Mouse (Mus musculus): ENCODE measurements around the gene Scfd2. TPM values are rescaled to one million over a fixed set of nuclear protein-coding genes. Genes with fewer than 3 reads are reported as not detected.

The Scfd2 gene
- polyA plus RNA-seq, 1 experiment: 22.7 TPM

GRCm38 (mm10) chr5:74249794-74250193, 281.8 kb downstream of the Scfd2 start:
- Histone ChIP-seq H3K4me3 (ENCODE audit: insufficient read depth, low read length) (no peak overlapping the region), H3K27ac (ENCODE audit: insufficient read depth, low read length) (no peak overlapping the region), H3K4me1 (ENCODE audit: control insufficient read depth, insufficient read depth, low read length) (peaks cover 15% of the 10 kb centered on the region)
- TF ChIP-seq CTCF (IDR thresholded peaks at IDR 0.05; ENCODE audit: extremely low read depth, insufficient read depth, low read length): no peak
- TF ChIP-seq POLR2A (IDR thresholded peaks at IDR 0.05; ENCODE audit: extremely low read depth, insufficient read depth, low read length): no peak

- no peak overlapping the region for H3K27ac ChIP-seq (ENCODE audit: insufficient read depth, low read length)
- peaks cover 6% of the 10 kb centered on the region; the same call in 1 of the 2 replicates for H3K4me1 ChIP-seq (ENCODE audit: control insufficient read depth, insufficient read depth, low read length)
- TF ChIP-seq CTCF (IDR thresholded peaks at IDR 0.05; ENCODE audit: extremely low read depth, insufficient read depth, low read length): no peak
- TF ChIP-seq POLR2A (IDR thresholded peaks at IDR 0.05; ENCODE audit: extremely low read depth, insufficient read depth, low read length): no peak
- no peak overlapping the region for H3K4me3 ChIP-seq (ENCODE audit: insufficient read depth, low read length)
Measured at GRCm38 (mm10) chr5:74246971-74247370, 284.6 kb downstream of the Scfd2 start.

DNA sequence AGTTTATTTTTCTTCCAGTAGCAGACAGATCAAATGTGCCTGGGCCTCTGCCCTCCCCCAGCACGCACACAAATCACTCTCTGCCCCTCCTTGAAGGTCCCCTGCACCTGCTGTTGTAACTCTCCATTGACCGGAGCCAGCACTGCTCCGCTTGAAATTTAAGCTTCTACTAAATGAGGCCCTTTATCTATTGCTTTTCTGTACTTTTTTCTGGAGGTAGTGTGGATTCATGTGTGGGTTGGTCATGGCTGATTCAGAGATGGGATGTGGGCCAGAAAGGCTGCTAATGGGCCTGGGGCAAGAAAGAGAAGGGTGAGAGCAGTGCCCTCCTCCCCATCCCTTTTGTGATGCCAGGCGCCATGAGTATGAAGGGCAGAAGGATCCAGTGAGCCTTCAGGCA, 285.1 kb downstream of the Scfd2 start:
- Histone ChIP-seq H3K4me3 (ENCODE audit: insufficient read depth, low read length) (no peak overlapping the region), H3K4me1 (ENCODE audit: control insufficient read depth, insufficient read depth, low read length) (peaks cover 6% of the 10 kb centered on the region; the same call in 1 of the 2 replicates), H3K27ac (ENCODE audit: insufficient read depth, low read length) (no peak overlapping the region)
- TF ChIP-seq CTCF (IDR thresholded peaks at IDR 0.05; ENCODE audit: extremely low read depth, insufficient read depth, low read length) (no peak), POLR2A (IDR thresholded peaks at IDR 0.05; ENCODE audit: extremely low read depth, insufficient read depth, low read length) (no peak)

DNA sequence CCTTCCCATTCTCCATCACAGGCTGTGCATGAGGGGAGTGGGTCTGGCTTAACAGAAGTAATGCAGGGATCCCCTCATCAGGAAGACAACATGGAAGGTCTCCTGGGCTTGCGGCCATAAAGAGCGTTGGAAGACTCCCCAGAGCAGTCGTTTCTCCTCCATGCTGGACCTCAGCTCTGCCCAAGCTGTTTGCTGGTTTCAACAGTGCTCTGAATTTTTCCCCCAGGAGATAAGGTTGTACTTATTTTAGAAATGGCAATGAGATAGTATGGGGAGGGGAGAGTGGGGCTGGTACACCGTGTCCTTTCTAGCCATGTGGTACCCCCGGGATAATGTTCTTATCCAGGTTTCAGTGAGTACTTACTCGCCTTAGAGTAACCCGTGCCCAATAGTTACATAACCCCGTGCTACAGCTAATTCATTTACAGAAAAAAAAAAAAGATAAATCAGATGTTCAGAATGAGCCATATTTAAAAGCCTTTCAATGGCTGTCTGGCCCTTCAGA, 285.9 kb downstream of the Scfd2 start:
- Histone ChIP-seq H3K4me1 (ENCODE audit: control insufficient read depth, insufficient read depth, low read length) (0 out of 2 replicates have a peak, but pooled peaks cover 5% of the 10 kb centered on the region), H3K4me3 (ENCODE audit: insufficient read depth, low read length) (no peak overlapping the region), H3K27ac (ENCODE audit: insufficient read depth, low read length) (no peak overlapping the region)
- TF ChIP-seq POLR2A (IDR thresholded peaks at IDR 0.05; ENCODE audit: extremely low read depth, insufficient read depth, low read length): no peak
- TF ChIP-seq CTCF (IDR thresholded peaks at IDR 0.05; ENCODE audit: extremely low read depth, insufficient read depth, low read length): no peak

- Histone ChIP-seq H3K4me3 (ENCODE audit: insufficient read depth, low read length) (no peak overlapping the region), H3K4me1 (ENCODE audit: control insufficient read depth, insufficient read depth, low read length) (0 out of 2 replicates have a peak, but pooled peaks cover 5% of the 10 kb centered on the region), H3K27ac (ENCODE audit: insufficient read depth, low read length) (no peak overlapping the region)
- TF ChIP-seq CTCF (IDR thresholded peaks at IDR 0.05; ENCODE audit: extremely low read depth, insufficient read depth, low read length) (no peak), POLR2A (IDR thresholded peaks at IDR 0.05; ENCODE audit: extremely low read depth, insufficient read depth, low read length) (no peak)
Measured at GRCm38 (mm10) chr5:74244406-74245019, 287.0 kb downstream of the Scfd2 start.

- H3K4me3 ChIP-seq (ENCODE audit: insufficient read depth, low read length): no peak overlapping the region
- 0 out of 2 replicates have a peak, but pooled peaks cover 5% of the 10 kb centered on the region for H3K4me1 ChIP-seq (ENCODE audit: control insufficient read depth, insufficient read depth, low read length)
- TF ChIP-seq POLR2A (IDR thresholded peaks at IDR 0.05; ENCODE audit: extremely low read depth, insufficient read depth, low read length): no peak
- H3K27ac ChIP-seq (ENCODE audit: insufficient read depth, low read length): no peak overlapping the region
Measured at GRCm38 (mm10) chr5:74242654-74243053, 288.9 kb downstream of the Scfd2 start.

GRCm38 (mm10) chr5:74240926-74241680, 290.5 kb downstream of the Scfd2 start:
- Histone ChIP-seq H3K4me3 (ENCODE audit: insufficient read depth, low read length) (no peak overlapping the region), H3K27ac (ENCODE audit: insufficient read depth, low read length) (no peak overlapping the region), H3K4me1 (ENCODE audit: control insufficient read depth, insufficient read depth, low read length) (no peaks in the 10 kb centered on the region)
- no peak for TF ChIP-seq CTCF (IDR thresholded peaks at IDR 0.05; ENCODE audit: extremely low read depth, insufficient read depth, low read length)
- TF ChIP-seq POLR2A (IDR thresholded peaks at IDR 0.05; ENCODE audit: extremely low read depth, insufficient read depth, low read length): no peak

DNA sequence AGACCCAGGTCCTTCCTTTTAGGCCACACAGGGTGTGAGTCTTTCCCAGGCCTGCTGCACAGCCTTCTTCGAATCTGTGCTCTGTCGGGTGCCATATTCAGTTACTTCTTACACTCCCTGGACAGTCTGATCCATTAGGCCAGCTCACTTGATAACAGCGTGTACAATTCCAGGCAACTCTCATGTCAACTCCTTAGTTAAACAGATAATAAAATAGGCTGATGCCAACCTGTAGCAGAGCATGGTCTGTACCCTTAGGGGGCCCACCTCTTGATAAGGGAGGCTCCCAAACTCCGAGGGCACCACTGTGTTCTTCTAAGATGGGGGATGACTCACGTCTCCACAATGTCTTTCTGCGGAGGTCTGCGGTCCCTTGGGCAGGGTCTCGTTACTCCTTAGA, 291.3 kb downstream of the Scfd2 start:
- H3K4me1 ChIP-seq (ENCODE audit: control insufficient read depth, insufficient read depth, low read length): no peaks in the 10 kb centered on the region
- H3K4me3 ChIP-seq (ENCODE audit: insufficient read depth, low read length): no peak overlapping the region
- no peak overlapping the region for H3K27ac ChIP-seq (ENCODE audit: insufficient read depth, low read length)
- TF ChIP-seq CTCF (IDR thresholded peaks at IDR 0.05; ENCODE audit: extremely low read depth, insufficient read depth, low read length) (no peak), POLR2A (IDR thresholded peaks at IDR 0.05; ENCODE audit: extremely low read depth, insufficient read depth, low read length) (no peak)

GRCm38 (mm10) chr5:74239369-74239768, 292.2 kb downstream of the Scfd2 start:
- no peak overlapping the region for H3K27ac ChIP-seq (ENCODE audit: insufficient read depth, low read length)
- no peak for TF ChIP-seq POLR2A (IDR thresholded peaks at IDR 0.05; ENCODE audit: extremely low read depth, insufficient read depth, low read length)
- TF ChIP-seq CTCF (IDR thresholded peaks at IDR 0.05; ENCODE audit: extremely low read depth, insufficient read depth, low read length): no peak
- H3K4me1 ChIP-seq (ENCODE audit: control insufficient read depth, insufficient read depth, low read length): no peaks in the 10 kb centered on the region
- no peak overlapping the region for H3K4me3 ChIP-seq (ENCODE audit: insufficient read depth, low read length)

DNA sequence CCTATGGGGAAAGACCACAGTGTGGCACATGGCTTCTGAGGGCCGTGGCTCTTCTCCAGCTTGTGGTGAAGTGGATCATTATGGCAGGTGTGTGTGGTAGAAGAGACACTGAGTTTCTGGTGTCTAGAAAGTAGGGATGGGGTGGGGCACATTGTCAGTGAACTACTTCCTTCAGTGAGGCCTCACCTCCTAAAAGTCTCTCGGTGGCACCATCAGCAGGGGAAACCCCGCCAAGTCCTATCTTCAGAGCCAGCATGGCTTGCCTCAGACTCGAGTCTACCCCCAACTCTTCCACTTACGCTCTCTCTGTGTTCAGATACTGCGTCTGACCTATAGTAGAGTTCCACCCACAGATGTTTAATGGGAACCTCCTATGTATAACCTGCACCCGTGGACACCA, 297.8 kb downstream of the Scfd2 start:
- TF ChIP-seq CTCF (IDR thresholded peaks at IDR 0.05; ENCODE audit: extremely low read depth, insufficient read depth, low read length): no peak
- no peak for TF ChIP-seq POLR2A (IDR thresholded peaks at IDR 0.05; ENCODE audit: extremely low read depth, insufficient read depth, low read length)
- H3K4me3 ChIP-seq (ENCODE audit: insufficient read depth, low read length): no peak overlapping the region
- H3K4me1 ChIP-seq (ENCODE audit: control insufficient read depth, insufficient read depth, low read length): no peaks in the 10 kb centered on the region
- no peak overlapping the region for H3K27ac ChIP-seq (ENCODE audit: insufficient read depth, low read length)
